Mouse (Mus musculus): ENCODE results near the gene Tenm2.

- no peak for TF ChIP-seq GATA1 (IDR thresholded peaks at IDR 0.05; ENCODE audit: borderline replicate concordance, low read length)
- TF ChIP-seq FLI1 (IDR thresholded peaks at IDR 0.05; ENCODE audit: low read length): no peak
These were observed 1082.3 kb downstream of the Tenm2 start for GRCm38 (mm10) chr11:36153450-36153849.
